Mouse (Mus musculus) ES-CJ7 (cell line): Measurements from ENCODE around the gene Vasn.
A peak's percentile ranks its signal among the peaks of the same experiment; 100 is the strongest.

Source experiments
- DNase-seq: peaks from one replicate; pipeline ENCODE4 v3.0.0; 2011; ENCODE audit warnings: low read depth, low spot score

Vasn gene

GRCm38 (mm10) chr16:4606431-4607084 lies 33.2 kb upstream of the Vasn start:
- DNase-seq, result no peak

- DNase-seq, result peak; percentile 83
Measured at GRCm38 (mm10) chr16:4607818-4608531, 31.8 kb upstream of the Vasn start.

GRCm38 (mm10) chr16:4608532-4609059 lies 31.1 kb upstream of the Vasn start:
- DNase-seq, result no peak

- no peak for DNase-seq
Measured at GRCm38 (mm10) chr16:4611193-4611592, 28.5 kb upstream of the Vasn start.

GRCm38 (mm10) chr16:4611676-4612075 lies 28.1 kb upstream of the Vasn start:
- DNase-seq, result peak; percentile 57

GRCm38 (mm10) chr16:4613736-4614135 lies 26.0 kb upstream of the Vasn start:
- no peak for DNase-seq

GRCm38 (mm10) chr16:4614639-4615038 lies 25.1 kb upstream of the Vasn start:
- no peak for DNase-seq

- no peak for DNase-seq
Measured at GRCm38 (mm10) chr16:4615297-4615696, 24.4 kb upstream of the Vasn start.

- no peak for DNase-seq
Measured at GRCm38 (mm10) chr16:4616829-4617228, 22.9 kb upstream of the Vasn start.

GRCm38 (mm10) chr16:4624074-4624473 lies 15.7 kb upstream of the Vasn start:
- DNase-seq, result no peak

- peak; percentile 93 for DNase-seq
Measured at GRCm38 (mm10) chr16:4624481-4625110, 15.1 kb upstream of the Vasn start, which contains the start of gene Pam16. TSS of gene Pam16 (minus strand) at chr16:4624988.

GRCm38 (mm10) chr16:4627105-4627504 lies 12.6 kb upstream of the Vasn start:
- DNase-seq, result no peak

- peak; percentile 44 for DNase-seq
Measured at GRCm38 (mm10) chr16:4628898-4629419, 10.8 kb upstream of the Vasn start.

- peak; percentile 74 for DNase-seq
Measured at GRCm38 (mm10) chr16:4629950-4630349, 9.8 kb upstream of the Vasn start.

- peak; percentile 66 for DNase-seq
Measured at GRCm38 (mm10) chr16:4632050-4632449, 7.7 kb upstream of the Vasn start.

- DNase-seq, result no peak
Measured at GRCm38 (mm10) chr16:4633661-4634060, 6.1 kb upstream of the Vasn start.

GRCm38 (mm10) chr16:4634681-4635080 lies 5.1 kb upstream of the Vasn start:
- no peak for DNase-seq

- DNase-seq, result no peak
Measured at GRCm38 (mm10) chr16:4635760-4636159, 4.0 kb upstream of the Vasn start.

GRCm38 (mm10) chr16:4638891-4639390 lies 800 bp upstream of the Vasn start:
- no peak for DNase-seq

- DNase-seq, result no peak
Measured at GRCm38 (mm10) chr16:4640267-4641005, 695 bp downstream of the Vasn start.

GRCm38 (mm10) chr16:4641119-4641838 lies 1.5 kb downstream of the Vasn start:
- DNase-seq, result no peak
